Mouse (Mus musculus): ENCODE measurements around the gene Kcnj5.

DNA sequence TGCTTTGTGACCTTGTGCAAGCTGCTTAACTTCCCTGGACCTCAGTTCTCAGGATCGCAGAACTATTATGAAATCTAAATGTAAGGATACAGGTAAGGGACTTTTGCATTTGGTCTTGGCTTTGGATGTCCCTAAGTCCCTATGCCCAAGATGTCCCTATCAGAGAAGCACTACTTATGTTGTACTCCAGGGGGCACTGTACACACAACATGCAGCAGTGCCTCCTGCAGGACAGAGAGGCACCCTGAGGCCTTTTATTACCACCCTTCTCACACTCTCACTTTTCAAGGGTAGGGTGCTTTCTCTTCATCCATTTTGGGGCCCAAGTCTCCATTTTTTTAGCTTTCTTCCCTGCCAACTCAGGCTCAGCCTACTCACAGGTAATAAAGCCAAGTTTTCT is 44.0 kb upstream of the Kcnj5 start:
- TF ChIP-seq ZNF384 (IDR thresholded peaks at IDR 0.05; ENCODE audit: low read depth, low read length) = no peak
- TF ChIP-seq HCFC1 (IDR thresholded peaks at IDR 0.05; ENCODE audit: borderline replicate concordance, insufficient read depth, low read length) = no peak

Measured in ES-E14 (cell line).